Mouse (Mus musculus) A20 (cell line): ENCODE results near the gene 1700042G07Rik.

ENCODE experiments used
- DNase-seq: peaks from one replicate; pipeline ENCODE4 v3.0.0-alpha.2; 2011; ENCODE audit warnings: low read depth, low spot score

The 1700042G07Rik gene

DNA sequence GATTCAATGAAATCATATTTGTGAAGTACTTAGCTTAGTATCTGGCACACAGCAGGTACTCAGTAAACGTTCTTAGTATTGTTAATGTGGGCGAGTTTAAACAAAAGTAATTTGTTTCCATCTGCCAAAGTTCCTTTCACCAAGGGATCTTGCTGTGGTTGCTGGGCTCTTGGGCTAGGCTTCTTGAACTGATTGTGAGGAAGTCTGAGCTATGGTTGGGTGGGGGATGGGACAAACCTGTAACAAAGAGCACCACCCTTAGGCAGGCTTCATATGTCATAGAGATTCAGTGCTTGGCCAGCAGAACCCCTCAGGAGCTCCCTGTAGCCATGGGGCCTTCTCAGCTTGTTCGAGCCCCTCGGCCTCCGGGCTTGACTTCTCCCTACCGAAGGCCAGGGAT lies at the start of gene 1700042G07Rik, which contains the start of gene Gm49337:
1700042G07Rik (plus strand) TSS at position 301 of the 400 bp plus-strand sequence.
Gm49337 (plus strand) TSS at position 313 of the 400 bp plus-strand sequence.
- no peak for DNase-seq

DNA sequence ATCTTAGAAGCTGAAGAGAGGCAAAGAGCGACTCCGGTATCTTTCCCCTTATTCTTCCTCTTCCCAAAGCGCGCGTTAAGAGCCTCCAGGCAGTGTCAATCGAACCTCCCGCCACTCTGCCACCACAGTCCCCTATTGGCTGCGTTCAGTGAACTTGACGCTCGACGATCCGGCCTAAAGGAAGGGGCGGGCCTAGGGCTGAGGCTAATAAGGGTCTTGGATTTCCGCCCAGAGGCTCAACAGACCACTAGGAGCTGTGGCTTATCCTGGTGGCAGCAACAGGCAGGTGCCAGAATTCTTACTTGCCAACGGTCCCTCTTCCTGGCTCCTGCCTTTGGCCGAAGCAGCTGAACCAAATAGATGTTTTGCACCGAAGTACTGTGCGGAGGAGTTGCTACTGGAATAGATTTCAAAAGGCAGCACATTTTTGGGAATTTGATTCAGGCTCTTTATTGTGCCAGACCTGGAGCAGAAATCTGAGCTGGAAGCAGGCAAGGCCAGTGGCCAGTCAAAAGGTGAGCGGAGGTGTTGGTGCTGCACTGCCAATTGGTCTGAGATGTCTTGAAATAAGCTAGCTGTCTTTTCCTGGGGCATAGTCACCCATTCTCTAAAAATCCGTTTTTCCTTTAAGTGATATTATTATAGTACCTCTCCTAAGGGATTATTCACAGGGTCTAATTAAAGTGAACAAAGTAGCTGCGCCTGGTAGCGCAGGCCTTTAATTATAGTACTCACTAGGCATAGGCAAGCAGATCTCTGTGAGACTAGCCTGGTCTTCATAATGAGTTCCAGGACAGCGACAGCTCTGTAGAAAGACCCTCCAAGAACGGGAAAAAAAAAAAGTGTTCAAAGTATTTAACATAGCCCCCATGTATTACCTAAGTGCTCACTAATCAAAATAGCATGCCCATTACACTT lies 49.3 kb upstream of the 1700042G07Rik start, which contains the start of the genes Rad54l and Pomgnt1:
Rad54l (minus strand) TSS at position 89 of the 918 bp plus-strand sequence.
Pomgnt1 (plus strand) TSS at position 239 of the 918 bp plus-strand sequence.
- peak; percentile 92 for DNase-seq

DNA sequence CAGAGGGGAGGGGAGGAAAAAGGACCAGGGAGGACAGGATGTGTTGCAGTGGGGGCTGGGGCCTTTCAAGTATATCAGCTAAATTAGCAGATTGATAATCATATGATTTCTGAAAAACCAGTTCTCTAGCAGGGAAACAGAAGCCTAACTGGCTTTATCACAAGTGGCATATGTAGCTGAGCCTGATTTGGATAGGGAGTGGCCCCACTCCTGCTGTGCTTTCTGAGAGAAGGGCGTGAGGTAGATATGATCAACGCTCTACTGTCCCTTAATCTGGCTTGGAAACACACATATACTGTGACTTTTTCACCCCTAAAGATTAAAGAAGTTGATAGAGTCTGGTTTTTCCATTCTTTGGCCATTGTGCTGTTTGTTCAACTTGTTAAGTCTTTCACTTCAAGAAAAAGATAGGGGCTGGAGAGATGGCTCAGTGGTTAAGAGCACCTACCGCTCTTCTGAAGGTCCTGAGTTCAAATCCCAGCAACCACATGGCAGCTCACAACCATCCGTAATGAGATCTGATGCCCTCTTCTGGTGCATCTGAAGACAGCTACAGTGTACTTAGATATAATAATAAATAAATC lies 47.3 kb upstream of the 1700042G07Rik start:
- DNase-seq, result no peak

DNA sequence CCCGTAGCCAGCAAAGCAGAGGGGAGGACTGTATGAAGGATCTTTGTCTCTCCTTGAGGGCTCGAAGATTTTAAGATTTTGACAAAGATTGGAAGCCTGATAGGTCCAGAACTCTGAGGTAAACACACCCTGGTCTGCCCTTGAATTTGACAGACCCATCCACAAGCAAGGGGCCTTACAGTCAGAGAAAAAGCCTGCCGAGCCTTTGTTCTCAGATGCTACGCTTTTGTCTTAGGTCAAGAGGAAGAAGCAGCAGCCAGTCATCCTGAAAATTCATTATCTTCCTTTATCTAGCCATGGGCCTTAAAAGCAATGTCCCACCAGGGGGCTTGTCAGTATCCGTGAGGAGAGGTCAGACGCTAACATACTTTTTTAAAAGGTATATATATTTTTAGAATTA lies 45.2 kb upstream of the 1700042G07Rik start:
- DNase-seq, result no peak

DNA sequence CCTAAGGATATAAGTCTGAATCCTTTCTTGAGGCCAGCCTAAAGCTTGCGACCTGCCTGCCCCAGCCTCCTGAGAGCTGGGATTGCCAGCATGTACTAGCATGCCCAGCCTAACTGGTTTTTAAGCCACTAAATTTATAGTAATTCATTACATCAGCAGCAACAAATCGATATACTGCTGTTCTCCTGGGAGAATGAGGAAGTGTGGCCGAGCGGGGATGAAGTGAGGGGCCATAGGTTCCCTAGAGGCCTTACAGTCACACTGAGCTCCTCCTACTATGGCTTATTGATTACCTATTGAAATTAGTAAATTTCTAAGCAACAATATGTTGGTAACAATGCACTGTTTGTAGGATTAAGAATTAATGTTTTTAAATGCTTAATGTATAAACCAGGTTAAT lies 40.0 kb upstream of the 1700042G07Rik start:
- DNase-seq, result no peak

DNA sequence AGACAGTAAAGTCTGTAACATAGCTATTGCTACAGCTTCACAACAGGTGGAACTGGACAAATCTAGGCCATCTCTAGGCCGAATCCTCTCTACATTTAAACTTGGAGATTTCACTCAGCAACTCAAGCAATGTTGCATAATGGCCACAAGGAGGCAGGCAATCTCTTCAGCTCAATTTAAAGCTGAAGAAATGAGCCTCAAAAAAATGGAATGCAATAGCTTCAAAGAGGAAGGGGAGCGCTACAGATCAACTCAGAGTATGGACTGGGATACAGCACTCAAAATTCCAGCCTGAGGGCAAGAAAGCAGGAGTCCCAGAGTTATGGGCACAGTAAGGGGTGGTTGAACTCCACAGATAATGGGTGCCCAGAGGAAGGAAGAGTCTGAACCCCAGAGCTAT lies 38.2 kb upstream of the 1700042G07Rik start:
- DNase-seq, result peak; percentile 66

DNA sequence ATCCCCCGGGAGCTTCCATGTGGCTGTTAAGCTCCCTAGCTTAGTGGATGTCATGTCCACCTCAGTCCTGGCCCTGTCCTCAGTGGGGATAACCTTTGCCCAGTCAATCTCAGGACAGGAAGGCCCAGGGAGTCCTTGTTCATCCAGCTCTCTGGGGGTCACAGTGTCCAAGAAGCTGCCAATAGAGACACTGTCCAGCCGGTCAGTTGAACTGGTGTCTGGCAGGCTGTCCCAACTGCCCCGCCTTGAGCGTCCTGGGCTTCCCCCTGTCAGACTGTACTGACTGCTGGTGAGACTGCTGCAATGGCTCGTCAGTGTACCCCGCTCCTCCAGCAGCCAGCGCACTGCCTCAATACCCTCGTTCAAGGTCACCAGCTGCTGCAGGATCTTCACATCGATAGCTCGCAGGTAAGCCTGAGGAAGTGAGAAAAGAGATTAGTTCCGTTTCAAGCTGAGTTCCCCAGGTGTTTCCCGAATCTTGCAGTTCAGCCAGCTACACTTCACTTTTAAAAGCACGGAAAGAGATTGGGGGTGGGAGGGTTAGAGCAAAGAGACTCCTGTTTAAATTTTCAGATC lies 35.7 kb upstream of the 1700042G07Rik start:
- DNase-seq, result peak; percentile 90

DNA sequence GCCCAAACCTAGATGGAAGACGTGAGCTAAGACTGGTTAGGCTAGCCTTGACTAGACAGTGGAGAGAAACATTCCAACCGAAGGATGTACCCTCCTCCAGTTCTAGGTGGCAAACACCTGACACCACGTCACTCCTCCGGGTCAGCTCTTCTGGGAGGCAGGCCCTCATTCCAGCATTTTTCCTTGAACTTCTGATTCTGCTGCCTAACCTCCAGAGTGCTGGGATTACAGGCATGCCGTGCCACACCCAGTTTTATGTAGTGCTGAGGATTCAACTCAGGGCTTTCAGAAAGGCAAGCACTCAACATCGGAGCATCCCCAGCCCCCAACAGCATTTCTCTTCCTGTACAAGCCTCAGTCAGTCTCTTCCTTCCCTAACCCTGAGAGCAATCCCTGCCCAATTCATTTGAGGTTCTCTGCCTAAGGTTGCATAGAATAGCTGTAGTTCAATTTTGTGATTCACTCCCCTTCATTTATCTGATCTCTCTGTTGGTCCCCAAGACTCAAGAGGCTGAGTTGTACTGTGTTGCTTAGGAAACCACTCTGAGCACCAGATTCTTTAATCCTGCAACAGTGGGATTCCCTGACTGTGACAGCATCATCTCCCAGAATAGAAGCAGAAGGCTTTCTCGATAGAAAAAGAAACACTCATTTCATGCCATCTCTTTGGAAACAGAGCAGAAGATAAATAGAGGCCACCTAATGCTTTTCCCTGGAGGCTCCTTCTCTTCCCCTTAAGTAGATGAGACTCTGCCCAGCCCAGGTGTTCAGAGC lies 32.2 kb upstream of the 1700042G07Rik start:
- DNase-seq, result no peak

DNA sequence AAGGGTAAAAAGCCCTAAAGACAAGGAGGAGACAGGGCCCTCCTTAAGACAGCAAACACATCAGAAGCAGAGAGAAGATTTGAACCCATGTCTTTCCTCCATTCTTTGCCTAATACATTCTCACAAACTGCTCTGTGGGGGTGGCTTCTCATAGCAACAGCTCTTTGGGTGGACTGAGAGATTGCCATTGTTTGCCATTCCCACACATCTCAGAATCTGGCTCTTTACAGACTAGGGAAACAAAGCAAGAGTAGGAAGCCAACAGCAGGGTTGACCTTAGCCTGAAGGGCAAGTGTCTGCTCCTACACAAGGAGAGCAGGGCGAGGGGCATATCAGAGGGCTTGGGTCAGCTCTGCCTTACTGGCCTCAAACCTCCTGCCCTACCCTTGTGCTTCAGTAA lies 31.4 kb upstream of the 1700042G07Rik start:
- no peak for DNase-seq

DNA sequence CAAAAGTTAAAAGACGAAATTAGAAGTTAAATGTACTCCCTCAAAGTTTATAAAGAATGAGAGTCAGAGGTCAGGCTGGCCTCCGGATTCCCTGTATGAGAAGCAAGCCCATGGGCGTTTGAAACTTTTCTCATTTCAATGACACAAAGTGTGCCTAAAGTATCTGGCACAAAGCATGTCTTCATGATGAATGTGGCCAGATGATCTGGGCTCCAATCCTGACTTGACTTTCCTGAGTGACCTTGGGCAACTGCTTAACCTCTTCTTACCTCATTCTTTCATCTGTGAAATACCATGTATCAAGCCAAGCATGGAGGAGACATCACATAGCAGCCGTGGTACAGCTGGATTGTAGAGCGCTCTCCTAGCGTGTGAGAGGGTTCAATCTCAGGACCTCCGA lies 30.9 kb upstream of the 1700042G07Rik start:
- no peak for DNase-seq

DNA sequence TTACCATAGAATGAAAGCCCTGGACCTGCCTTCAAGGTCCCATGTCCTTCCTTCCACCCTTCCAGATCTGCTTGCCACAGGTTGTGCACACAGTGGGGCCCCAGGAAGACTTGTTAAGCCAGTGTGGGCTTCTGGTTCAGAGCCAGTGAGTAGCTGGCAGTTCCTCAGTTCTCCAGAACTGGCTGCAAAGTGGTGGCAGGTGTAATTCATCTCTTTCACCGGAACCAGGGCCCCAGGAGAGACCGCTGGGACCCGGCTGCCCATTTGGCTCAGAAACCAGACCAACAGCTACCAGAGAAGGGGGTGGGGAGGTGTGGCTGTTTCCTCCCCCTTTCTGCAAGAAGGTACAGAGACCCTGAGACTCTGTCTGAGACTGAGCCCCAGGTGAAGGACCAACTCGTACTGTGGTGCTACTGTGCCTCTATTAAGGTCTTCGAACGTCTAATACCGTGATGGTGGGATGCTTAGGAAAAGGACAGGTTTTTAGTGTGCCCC lies 29.8 kb upstream of the 1700042G07Rik start:
- peak; percentile 71 for DNase-seq

DNA sequence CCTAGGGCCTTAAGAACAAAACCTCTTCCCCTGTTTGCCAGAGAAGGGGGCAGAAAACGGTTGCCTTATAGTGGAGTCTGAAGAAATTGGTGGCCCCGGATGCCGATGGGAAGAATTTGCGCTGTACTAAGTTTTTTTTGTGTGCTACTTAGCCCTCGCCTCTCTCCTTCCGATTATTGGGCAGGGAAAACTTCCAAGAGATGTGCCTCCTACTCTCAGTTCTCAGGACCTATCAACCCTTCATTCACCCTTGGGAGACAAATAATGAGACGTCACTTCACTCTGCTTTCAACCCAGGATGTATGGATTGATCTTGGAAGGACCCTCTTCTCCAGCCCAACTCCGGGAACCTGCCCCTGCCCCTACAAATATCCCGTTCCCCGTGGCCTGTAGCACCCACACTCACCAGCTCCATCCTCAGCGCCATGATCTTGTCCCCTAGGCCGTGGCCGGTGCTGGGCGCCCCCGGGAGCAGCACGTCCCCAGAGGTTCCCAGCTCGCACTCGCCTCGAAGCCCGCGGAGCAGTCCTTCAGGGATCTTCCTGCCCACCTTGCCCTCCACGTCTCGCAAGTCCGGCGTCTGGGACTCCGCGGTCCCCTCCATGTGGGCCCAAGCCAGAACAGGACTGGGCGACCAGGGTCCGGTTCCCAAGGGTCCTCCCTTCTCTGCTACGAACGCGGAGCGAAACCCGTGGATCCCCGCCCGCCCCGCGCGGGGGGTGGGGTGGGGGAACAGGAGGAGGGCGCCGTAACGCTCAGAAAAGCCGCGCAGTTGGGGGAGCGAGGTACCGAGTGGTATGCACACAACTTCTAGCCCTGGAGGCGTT lies 29.1 kb upstream of the 1700042G07Rik start:
- DNase-seq, result peak; percentile 80

DNA sequence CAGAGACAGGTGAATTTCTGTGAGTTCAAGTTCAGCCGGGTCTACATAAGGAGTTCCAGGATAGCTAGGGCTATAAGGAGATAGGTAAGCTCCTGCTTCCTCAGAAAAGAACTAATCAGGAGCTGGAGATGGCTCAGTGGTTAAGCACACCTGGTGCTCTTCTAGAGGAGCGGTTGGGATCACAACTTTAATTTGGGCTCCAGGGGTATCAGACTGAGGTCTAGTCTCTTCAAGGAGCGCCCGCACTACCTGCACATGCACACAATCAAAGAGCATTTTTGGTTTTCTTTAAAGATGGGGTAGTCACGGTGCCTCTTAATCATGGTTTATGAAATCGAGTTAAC lies 23.4 kb upstream of the 1700042G07Rik start:
- DNase-seq, result no peak

DNA sequence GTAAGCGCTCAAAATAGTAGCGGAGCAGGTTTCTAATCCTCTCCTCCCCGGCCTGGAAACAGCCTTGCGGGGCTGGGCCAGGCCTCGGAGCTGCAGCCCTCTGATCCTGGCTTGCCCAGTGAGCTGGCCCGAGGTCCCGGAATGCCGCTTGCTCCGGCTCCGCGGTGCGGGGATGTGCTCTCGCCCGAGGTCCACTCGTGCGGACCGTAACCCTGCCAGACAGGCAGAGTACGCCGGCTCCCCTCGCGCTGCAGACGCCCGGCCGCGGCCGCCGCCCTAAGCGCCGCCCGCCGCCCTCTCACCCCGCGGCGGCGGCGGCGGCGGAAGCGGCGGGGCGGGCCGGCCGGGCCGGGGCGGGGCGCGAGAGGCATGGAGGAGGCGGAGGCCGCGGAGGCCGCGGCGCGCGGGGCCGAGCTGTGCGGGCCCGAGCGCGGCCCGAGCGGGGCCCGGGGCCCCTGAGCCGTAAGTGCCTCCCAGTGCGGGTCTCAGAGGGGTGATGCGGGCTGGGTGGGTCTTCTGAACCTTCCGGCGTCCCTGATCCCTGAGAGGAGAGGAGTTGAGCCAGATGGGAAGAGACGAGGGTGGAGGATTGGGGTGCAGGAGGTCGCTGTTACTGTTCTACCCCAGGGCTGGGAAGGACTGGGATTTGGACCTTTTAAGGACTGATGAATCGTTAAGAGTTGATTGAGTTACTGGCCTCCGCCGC lies 22.9 kb upstream of the 1700042G07Rik start:
- DNase-seq, result peak; percentile 80

DNA sequence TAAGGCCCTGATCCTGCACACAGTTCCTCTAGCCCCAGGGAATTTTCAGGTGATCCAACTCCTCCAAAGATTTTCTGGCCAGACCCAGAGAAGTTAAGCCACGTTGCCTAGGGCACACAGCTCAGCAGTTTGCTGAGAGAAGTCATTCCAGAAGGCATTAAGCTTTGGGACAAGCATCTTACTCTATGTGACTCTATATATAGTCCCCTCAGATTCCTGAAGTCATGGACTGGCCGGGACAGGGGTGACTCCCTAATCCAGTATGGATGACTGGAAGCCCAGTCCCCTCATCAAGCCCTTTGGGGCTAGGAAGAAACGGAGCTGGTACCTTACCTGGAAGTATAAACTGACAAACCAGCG lies 22.3 kb upstream of the 1700042G07Rik start:
- DNase-seq, result no peak

DNA sequence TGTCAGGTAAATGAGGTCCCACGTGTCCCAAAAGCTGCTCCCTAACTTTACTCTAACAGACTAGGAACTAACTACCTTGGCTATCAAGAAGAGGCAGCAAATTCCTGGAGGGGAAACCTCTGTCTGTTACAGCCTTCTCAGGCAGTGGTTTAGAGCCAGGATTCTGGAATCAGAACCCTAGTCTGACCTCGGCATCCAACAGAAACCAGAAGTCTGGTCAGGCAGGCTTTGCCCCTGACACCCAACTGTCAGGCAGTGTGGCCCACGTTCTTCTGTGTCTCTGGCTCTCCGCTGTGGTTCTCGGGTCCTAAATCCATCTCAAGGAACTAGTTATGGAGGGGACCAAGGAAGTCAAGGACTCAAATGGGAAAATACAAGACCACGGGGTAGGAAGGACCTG lies 21.9 kb upstream of the 1700042G07Rik start, which contains the start of gene Lurap1:
Lurap1 (minus strand) TSS at position 101 of the 400 bp plus-strand sequence.
- no peak for DNase-seq

DNA sequence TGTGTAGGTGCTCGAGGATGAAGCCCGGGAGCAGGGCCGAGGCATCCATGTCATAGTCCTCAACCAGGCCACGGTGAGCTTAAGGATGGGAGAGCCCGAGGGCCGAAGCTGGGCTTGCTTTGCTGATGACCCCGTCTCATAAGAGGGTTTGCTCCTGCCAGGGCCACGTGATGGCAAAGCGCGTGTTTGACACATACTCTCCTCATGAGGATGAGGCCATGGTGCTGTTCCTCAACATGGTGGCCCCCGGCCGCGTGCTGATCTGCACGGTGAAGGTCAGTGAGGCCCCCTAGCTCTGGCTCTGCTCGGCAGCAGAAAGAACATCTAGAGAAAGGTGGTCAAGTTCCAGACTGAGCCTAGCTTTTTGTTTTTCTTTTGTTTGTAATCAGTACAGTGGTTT lies 20.5 kb upstream of the 1700042G07Rik start:
- no peak for DNase-seq

DNA sequence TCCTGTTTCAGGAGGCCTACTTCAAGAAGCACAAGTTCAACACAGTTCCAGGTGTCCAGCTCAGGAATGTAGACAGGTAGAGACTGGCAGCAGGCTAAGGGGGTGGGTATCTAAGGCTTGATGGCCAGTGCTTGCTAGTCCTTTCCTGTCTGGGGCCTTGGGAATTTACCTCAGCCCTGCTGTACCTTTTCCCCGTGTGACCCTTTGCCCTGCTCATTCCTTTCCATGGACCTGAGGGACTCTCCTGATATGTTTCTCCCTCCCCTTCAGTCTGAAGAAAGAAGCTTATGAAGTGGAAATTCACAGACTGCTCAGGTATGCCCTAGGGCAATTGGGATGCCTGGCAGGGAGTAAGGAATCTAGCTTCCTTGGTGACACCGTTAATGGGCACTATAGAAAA lies 15.3 kb upstream of the 1700042G07Rik start:
- no peak for DNase-seq

DNA sequence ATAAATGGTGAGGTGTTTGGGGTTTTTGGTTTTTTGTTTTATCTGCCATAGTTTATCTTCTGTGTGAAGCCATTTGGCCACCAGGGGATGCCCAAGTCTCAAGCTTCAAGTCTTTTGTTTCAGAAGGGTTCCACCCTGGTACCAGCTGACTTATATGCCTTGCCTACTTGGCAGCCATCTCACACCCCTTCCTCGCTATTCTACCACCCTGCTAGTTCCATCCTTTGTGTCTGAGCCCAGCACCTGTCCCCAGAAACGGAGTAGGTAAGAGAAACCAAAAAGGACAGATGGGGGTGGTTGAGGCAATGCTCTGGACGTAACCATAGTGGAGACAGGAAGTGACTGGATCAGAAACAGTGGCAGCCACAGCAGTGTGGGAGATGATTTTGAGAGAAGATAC lies 13.3 kb upstream of the 1700042G07Rik start:
- no peak for DNase-seq

DNA sequence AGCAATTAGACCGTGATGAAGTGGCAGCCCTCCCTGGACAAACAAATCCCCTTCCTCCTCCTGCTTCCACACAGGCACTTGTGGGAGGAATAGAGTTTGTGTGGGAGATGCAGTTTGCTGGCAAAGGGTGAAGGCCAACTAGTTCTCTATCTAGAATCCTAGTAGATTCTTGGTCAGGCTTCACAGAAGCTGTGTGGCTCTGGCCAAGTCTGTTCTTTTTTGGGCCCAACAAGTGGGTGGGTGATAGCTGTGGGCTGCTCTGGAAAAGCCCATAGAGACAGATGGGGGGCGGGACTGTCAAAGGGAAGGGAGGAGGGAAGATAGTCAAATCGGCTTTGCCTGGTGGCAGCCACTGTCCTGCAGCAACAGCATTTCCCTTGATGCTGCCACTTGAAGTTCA lies 12.4 kb upstream of the 1700042G07Rik start:
- DNase-seq, result no peak
